ENCODE assay signal across 12 mouse cellular contexts in genomic region chr16:35591756-35592155, GRCm38 (mm10). TPM values are rescaled to one million over a fixed set of nuclear protein-coding genes. Genes with fewer than 3 reads are reported as not detected.
DNase-seq lines count a peak whose midpoint lies in the region; ATAC-seq lines count a peak whose summit lies in the region.
"Had no signal": no experiment of that assay in that cellular context is flagged by ENCODE, and none has a peak within 500 bp of the region (broad histone marks: within the 10 kb centered on the region; RNA-seq: fewer than 3 reads in every experiment).

No protein-coding gene starts in this region.

- no peak for DNase-seq in lung, adult 18-20 months
- peak; percentile 75 for DNase-seq in retina, postnatal 1 day
- no peak for DNase-seq in testis, postnatal 10 days (ENCODE audit: low spot score)
- DNase-seq in ovary, postnatal 14 days (ENCODE audit: low spot score) = no peak
- DNase-seq: adrenal gland, adult 2 months; cerebellum, adult 8-10 months; heart, postnatal 36 days; thymus, adult 2 months had no signal

- peaks cover 38% of the 10 kb centered on the region for H3K4me1 ChIP-seq in lung, embryonic 15.5 days
- H3K4me1 ChIP-seq in forebrain, embryonic 16.5 days (replicated peaks; ENCODE audit: control insufficient read depth, insufficient read depth, low read length) = peaks cover 68% of the 10 kb centered on the region
- H3K4me1 ChIP-seq in limb, embryonic 13.5 days = peaks cover 61% of the 10 kb centered on the region

- no peak overlapping the region for H3K9ac ChIP-seq in lung, embryonic 15.5 days
- no peak overlapping the region for H3K9ac ChIP-seq in forebrain, embryonic 16.5 days (replicated peaks; ENCODE audit: low read depth, low read length)
- no peak overlapping the region for H3K9ac ChIP-seq in limb, embryonic 13.5 days

- H3K27me3 ChIP-seq in lung, embryonic 15.5 days = no peaks in the 10 kb centered on the region
- H3K27me3 ChIP-seq in forebrain, embryonic 16.5 days (replicated peaks; ENCODE audit: control insufficient read depth, insufficient read depth, low read length) = no peaks in the 10 kb centered on the region
- no peaks in the 10 kb centered on the region for H3K27me3 ChIP-seq in limb, embryonic 13.5 days

- H3K36me3 ChIP-seq in lung, embryonic 15.5 days = no peaks in the 10 kb centered on the region
- H3K36me3 ChIP-seq in forebrain, embryonic 16.5 days (ENCODE audit: control insufficient read depth, insufficient read depth) = no peaks in the 10 kb centered on the region
- no peaks in the 10 kb centered on the region for H3K36me3 ChIP-seq in limb, embryonic 13.5 days

- H3K4me3 ChIP-seq in lung, embryonic 15.5 days = no peak overlapping the region
- H3K4me3 ChIP-seq in forebrain, embryonic 16.5 days (replicated peaks; ENCODE audit: low read length) = no peak overlapping the region
- H3K4me3 ChIP-seq in limb, embryonic 13.5 days = no peak overlapping the region

- H3K4me2 ChIP-seq in lung, embryonic 15.5 days = 0 out of 2 replicates have a peak overlapping the region, but pooled peaks have one; percentile 1
- H3K4me2 ChIP-seq in forebrain, embryonic 16.5 days (ENCODE audit: low read length) = no peak overlapping the region
- H3K4me2 ChIP-seq in limb, embryonic 13.5 days (replicated peaks) = peak overlapping the region; percentile 40

- no peak for ATAC-seq in lung, embryonic 15.5 days (ENCODE audit: borderline replicate concordance, extremely low read depth, low FRiP score, low TSS enrichment)
- peak; percentile 51 for ATAC-seq in forebrain, embryonic 16.5 days
- ATAC-seq in limb, embryonic 13.5 days (ENCODE audit: low FRiP score, low read depth) = no peak
- ATAC-seq in granulocyte monocyte progenitor cell, adult 5-6 weeks (replicated peaks; ENCODE audit: poor library complexity, severe bottlenecking) = no peak

- H3K9me3 ChIP-seq in lung, embryonic 15.5 days = 0 out of 2 replicates have a peak, but pooled peaks cover 3% of the 10 kb centered on the region
- no peaks in the 10 kb centered on the region for H3K9me3 ChIP-seq in forebrain, embryonic 16.5 days (ENCODE audit: control insufficient read depth, low read length)
- H3K9me3 ChIP-seq in limb, embryonic 13.5 days = peaks cover 4% of the 10 kb centered on the region; the same call in 1 of the 2 replicates

- peak overlapping the region; percentile 7; the same call in 1 of the 2 replicates for H3K27ac ChIP-seq in lung, embryonic 15.5 days
- H3K27ac ChIP-seq in forebrain, embryonic 16.5 days (ENCODE audit: low read length) = peak overlapping the region; percentile 79
- H3K27ac ChIP-seq in limb, embryonic 13.5 days = peak overlapping the region; percentile 48; the same call in 1 of the 2 replicates

- WGBS in lung, embryonic 15.5 days = 22% methylated on average over 11 of the region's 11 CpGs
- 6% methylated on average over 11 of the region's 11 CpGs for WGBS in forebrain, embryonic 16.5 days
- WGBS in limb, embryonic 13.5 days = 13% methylated on average over 11 of the region's 11 CpGs

RNA-seq across cellular contexts. Expression of gene Sema5b, which starts 50.8 kb away (rescaled TPM):
- polyA plus RNA-seq in lung, embryonic 15.5 days (2015; fragmentation: Nextera tagmentation; extraction: Ambion mirVana) = 3.2 and 4.5 TPM in 2 replicates
- polyA plus RNA-seq in forebrain, embryonic 16.5 days (2015; fragmentation: Nextera tagmentation; extraction: Ambion mirVana) = 22.3 and 30.1 TPM in 2 replicates
- polyA plus RNA-seq in limb, embryonic 13.5 days (2015; fragmentation: Nextera tagmentation; extraction: Ambion mirVana) = 6.4 and 6.8 TPM in 2 replicates
- not detected in 2 replicates for total RNA-seq in granulocyte monocyte progenitor cell, adult 5-6 weeks (2014; fragmentation: Nextera tagmentation)
- total RNA-seq in granulocyte monocyte progenitor cell, adult 5-6 weeks (2017) = not detected in 2 replicates

Comparison
In these comparisons a context has a peak if more than half of its experiments do, and no peak if none do; other contexts are left out.
1. H3K27ac ChIP-seq: peak in every context shown above with its lines; median percentile 79 in forebrain, embryonic 16.5 days; 48 in limb, embryonic 13.5 days; 7 in lung, embryonic 15.5 days.